Mouse (Mus musculus) spleen, adult 2 months (tissue): Measurements from ENCODE around the gene Rsf1.

Source experiments
- CTCF ChIP-seq: fragments of 200-500 bp; IDR thresholded peaks from 2 replicates; pipeline ENCODE4 v1.5.1; 2011; ENCODE audit warnings: mild to moderate bottlenecking, inconsistent platforms; ENCODE audit not compliant: insufficient read depth, insufficient read length, insufficient replicate concordance; ENCODE audit errors: extremely low read depth
- POLR2A ChIP-seq: fragments of 200-500 bp; IDR thresholded peaks from 2 replicates; pipeline ENCODE4 v1.6.1; 2011; ENCODE audit warnings: low read depth, low read length, inconsistent platforms

DNA sequence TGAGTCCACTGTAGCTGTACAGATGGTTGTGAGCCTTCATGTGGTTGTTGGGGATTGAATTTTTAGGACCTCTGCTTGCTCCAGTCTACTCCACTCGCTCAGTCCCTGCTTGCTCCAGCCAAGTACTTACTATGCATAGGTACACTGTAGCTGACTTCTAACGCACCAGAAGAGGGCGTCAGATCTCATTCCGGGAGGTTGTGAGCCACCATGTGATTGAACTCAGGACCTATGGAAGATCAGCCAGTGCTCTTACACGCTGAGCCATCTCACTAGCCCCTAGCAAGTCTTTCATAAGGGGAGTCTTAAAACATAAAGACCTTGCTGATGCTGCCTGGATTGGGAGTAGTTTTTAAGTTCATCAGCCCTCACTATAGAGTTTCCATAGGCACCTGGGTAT, 140.4 kb downstream of the Rsf1 start:
- TF ChIP-seq CTCF (no peak), POLR2A (no peak)
